Mouse (Mus musculus) inflammation-experienced regulatory T-cells, adult 6 months (primary cell): Measurements from ENCODE around the gene Ptpn22. TPM values are rescaled to one million over a fixed set of nuclear protein-coding genes. Genes with fewer than 3 reads are reported as not detected.
A peak's percentile ranks its signal among the peaks of the same experiment; 100 is the strongest.
"Not testable (repeated sequence)": the region's sequence is repeated elsewhere in the genome, so short reads cannot be mapped to it uniquely, and the experiment has no call there.

Experiments
- ATAC-seq: one replicate; pipeline ENCODE4 v1.8.0; 2017
- polyA plus RNA-seq, 3 experiments: library from polyadenylated mRNA; unstranded; fragments of 100-300 nt; shearing (Covaris generic); gene quantifications; one replicate each; pipeline ENCODE4 v1.2.1; 2017

Gene Ptpn22
- 100 to 1,000 TPM; 410 to 567 (median 415) TPM for polyA plus RNA-seq

- peak; percentile 22 for ATAC-seq
Measured at GRCm38 (mm10) chr3:103858881-103859801, at the start of gene Ptpn22. Gene Ptpn22 (plus strand): TSS chr3:103859795.

DNA sequence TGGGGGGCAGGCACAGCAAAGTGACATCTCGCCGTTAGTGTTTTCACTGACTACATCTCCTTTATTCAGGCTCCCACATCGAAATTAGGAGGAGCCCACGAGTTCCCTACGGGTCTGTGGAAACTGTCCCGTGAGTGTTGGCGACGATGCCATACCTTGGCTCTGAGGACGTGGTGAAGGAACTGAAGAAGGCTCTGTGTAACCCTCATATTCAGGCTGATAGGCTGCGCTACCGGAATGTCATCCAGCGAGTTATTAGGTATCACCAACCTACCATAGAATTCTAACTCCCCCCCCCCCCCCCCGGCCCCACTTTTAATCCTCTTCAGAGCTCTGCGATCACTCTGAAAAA lies 49.8 kb upstream of the Ptpn22 start:
- ATAC-seq = peak; percentile 30

DNA sequence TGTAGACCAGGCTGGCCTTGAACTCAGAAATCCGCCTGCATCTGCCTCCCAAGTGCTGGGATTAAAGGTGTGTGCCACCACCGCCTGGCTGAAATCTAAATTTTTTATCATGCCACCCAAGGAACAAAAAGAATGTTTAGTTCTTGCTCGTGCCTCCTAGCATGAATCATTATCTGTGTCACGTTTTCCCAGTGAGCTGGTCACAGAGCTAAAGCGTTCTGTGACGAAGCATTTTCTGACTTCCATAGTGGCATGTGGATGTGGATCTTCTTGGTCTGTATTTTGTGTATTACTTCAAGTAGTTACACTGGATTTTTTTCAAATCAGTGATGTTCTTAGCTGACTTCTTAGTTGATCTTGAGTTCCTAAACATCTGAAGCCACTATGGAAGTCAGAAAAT lies 48.6 kb upstream of the Ptpn22 start:
- ATAC-seq = no peak

GRCm38 (mm10) chr3:103827548-103827947 lies 32.0 kb upstream of the Ptpn22 start:
- ATAC-seq = no peak

GRCm38 (mm10) chr3:103829036-103829435 lies 30.6 kb upstream of the Ptpn22 start:
- ATAC-seq = peak; percentile 56

DNA sequence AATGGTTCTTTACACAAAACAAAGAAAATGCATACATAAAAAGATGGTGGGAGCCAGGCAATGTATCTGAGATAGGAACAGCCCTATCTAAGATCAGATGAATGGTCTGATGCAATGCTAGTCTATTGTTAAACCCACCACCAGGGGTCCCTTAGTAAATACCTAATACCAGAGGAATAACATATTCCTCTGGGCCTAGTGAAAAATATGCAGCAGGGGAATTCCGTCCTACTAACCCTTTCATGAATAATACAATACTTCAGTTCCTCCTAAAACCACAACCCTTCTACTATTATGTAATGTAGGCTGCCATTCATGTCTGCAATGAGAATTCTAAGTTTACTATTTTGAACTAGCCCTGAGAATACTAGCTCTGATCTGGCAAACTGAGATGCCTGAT lies 28.9 kb upstream of the Ptpn22 start:
- peak; percentile 80 for ATAC-seq

- ATAC-seq = no peak
Measured at GRCm38 (mm10) chr3:103831146-103831545, 28.4 kb upstream of the Ptpn22 start.

GRCm38 (mm10) chr3:103832426-103832825 lies 27.2 kb upstream of the Ptpn22 start, which contains the start of gene Bcl2l15:
Gene Bcl2l15 (plus strand): TSS chr3:103832601.
- no peak for ATAC-seq

- ATAC-seq = no peak
Measured at GRCm38 (mm10) chr3:103834001-103834400, 25.6 kb upstream of the Ptpn22 start.

GRCm38 (mm10) chr3:103835272-103835950 lies 24.2 kb upstream of the Ptpn22 start:
- no peak for ATAC-seq

- ATAC-seq = peak; percentile 92
Measured at GRCm38 (mm10) chr3:103835951-103836310, 23.7 kb upstream of the Ptpn22 start.

DNA sequence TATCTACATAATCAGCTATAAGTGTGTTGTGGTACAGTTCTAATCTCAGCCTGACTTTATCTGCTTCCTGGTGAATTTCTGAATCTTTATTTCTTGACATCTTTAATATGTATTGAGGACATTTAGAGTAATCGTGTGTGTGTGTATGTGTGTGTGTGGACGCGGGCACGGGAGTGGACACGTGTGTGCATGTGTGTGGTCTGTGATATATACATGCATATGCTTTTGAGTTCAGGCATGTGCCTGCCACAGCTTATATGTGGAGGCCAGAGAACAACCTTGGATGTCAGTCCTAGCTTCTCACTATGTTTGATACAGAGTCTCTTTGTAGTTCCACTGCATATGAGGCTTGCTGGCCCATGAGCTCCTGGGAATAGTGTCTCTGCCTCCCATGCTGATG lies 23.1 kb upstream of the Ptpn22 start:
- ATAC-seq = no peak

GRCm38 (mm10) chr3:103839711-103840110 lies 19.9 kb upstream of the Ptpn22 start:
- ATAC-seq = no peak

DNA sequence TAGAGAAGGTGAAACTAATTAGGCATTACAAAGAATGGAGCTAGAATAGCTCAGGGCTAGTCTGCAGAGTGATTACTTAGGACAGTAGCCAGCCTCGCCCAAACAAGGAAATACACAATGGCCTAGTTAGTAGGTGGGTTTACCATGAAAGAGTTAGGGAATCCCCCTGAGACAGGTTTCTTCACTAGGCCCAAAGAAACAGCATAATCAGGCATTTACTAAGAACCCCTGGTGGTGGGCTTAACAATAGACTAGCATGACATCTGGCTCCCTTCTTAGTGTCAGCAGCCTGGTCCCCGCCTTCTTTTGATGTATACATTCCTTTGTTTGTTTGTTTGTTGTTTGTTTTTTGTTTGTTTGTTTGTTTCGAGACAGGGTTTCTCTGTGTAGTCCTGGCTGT lies 19.4 kb upstream of the Ptpn22 start:
- ATAC-seq = not testable (repeated sequence)

DNA sequence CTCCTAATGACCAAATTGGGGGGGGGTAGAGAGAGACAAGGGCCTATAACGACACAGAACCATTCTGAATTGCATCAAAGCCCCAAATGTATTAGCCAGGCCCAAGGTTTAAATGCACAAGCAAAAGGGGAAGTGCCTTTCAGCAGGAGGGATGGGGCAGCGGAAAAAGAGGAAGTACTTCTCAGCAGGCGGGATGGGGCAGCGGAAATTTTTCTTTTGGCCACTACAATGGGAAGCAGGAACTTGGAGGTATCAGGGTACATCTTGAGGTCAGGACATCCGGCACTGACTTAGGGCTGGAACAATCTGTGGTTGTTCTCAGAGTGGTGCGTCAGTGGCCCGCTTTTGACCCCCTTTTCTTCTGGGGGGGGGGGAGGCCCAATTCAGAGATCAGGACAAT lies 18.6 kb upstream of the Ptpn22 start:
- not testable (repeated sequence) for ATAC-seq

DNA sequence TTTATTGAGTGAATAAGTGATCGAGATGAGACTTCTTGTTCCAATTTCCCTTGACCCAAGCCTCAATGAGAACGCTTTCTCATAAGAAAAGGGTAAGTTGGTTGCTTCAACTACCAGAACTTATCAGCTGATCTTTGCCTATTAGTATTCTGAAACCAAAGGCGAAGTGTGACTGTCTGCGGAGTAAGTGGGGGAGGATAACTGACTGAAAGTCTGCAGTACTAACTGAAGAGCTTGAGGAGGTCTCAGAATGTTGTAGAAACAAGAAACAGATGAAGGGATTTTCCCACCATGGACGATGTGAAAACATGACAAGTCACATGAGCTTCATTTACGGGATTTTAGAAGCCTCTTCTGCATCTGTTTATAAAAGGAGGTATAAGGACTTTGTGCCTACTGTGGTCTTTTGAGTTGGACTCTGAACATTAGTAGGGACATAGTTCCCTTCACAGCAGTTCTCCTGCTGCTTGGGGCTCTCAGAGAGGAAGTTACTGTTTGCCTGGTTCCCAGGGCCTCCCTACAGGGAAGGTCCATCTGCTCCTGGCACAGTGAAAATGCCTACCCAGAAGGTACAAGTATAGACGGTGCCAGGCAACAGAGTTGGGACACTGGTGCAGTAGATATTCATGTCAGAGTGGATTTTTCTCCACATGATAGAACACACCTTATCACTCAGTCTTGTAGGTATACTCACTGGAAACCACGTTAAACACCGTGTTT lies 8.8 kb upstream of the Ptpn22 start:
- peak; percentile 41 for ATAC-seq

DNA sequence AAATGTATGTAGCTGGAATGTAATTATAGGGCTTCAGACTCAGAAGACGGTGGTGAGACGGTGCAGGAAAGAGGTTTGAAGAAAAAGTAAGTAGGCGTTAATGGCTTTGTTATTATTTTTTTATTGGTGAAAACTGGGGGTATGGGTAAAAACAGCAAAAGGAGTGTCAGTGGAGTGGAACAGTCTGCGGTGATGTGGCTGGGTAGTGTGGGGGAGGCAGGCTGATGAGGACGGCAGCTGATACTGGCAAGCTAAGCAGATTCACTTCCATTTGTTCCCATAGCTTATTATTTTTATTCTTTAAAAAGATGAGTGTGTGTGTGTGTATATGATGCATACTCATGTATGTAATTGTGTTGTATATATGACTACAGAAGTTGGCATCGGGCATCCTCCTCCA lies 8.1 kb upstream of the Ptpn22 start:
- peak; percentile 56 for ATAC-seq

GRCm38 (mm10) chr3:103851882-103852281 lies 7.7 kb upstream of the Ptpn22 start:
- peak; percentile 28 for ATAC-seq

- ATAC-seq = peak; percentile 55
Measured at GRCm38 (mm10) chr3:103852565-103853299, 6.9 kb upstream of the Ptpn22 start.

- no peak for ATAC-seq
Measured at GRCm38 (mm10) chr3:103853804-103854203, 5.8 kb upstream of the Ptpn22 start.

GRCm38 (mm10) chr3:103857036-103857805 lies 2.4 kb upstream of the Ptpn22 start:
- peak; percentile 59 for ATAC-seq
